8 mouse cellular contexts compared by ENCODE assay signal in genomic region chr9:121398100-121398760, GRCm38 (mm10).
DNase-seq lines count a peak whose midpoint lies in the region; ATAC-seq and TF ChIP-seq lines count a peak whose summit lies in the region.

No protein-coding gene starts in this region.

- DNase-seq in gastrocnemius, adult 2 months: peak; percentile 57
- DNase-seq in gastrocnemius, postnatal 10 days: no peak
- no peak for DNase-seq in midbrain, embryonic 11.5 days (ENCODE audit: low spot score, missing footprints)
- DNase-seq in hindbrain, embryonic 14.5 days (ENCODE audit: low spot score): no peak
- DNase-seq in ovary, adult 18-20 months (ENCODE audit: low spot score): no peak
- no peak for DNase-seq in thymus, postnatal 10 days (ENCODE audit: low spot score in 2 of 2)

- peak overlapping the region; percentile 1 for H3K4me3 ChIP-seq in gastrocnemius, adult 2 months
- no peak overlapping the region for H3K4me3 ChIP-seq in midbrain, embryonic 13.5 days (replicated peaks)
- H3K4me3 ChIP-seq in midbrain, embryonic 11.5 days (ENCODE audit: low read depth, low read length): no peak overlapping the region
- no peak overlapping the region for H3K4me3 ChIP-seq in hindbrain, embryonic 14.5 days (replicated peaks; ENCODE audit: low read length)
- H3K4me3 ChIP-seq in neural tube, embryonic 15.5 days (replicated peaks): no peak overlapping the region

- peaks cover 33% of the 10 kb centered on the region for H3K4me1 ChIP-seq in midbrain, embryonic 13.5 days (replicated peaks)
- 0 out of 2 replicates have a peak, but pooled peaks cover 8% of the 10 kb centered on the region for H3K4me1 ChIP-seq in midbrain, embryonic 11.5 days (ENCODE audit: control insufficient read depth, insufficient read depth, low read length)
- H3K4me1 ChIP-seq in hindbrain, embryonic 14.5 days (replicated peaks; ENCODE audit: control insufficient read depth, insufficient read depth, low read length): peaks cover 19% of the 10 kb centered on the region; the same call in 1 of the 2 replicates
- H3K4me1 ChIP-seq in neural tube, embryonic 15.5 days: peaks cover 44% of the 10 kb centered on the region

- H3K27me3 ChIP-seq in midbrain, embryonic 13.5 days: no peaks in the 10 kb centered on the region
- no peaks in the 10 kb centered on the region for H3K27me3 ChIP-seq in midbrain, embryonic 11.5 days (ENCODE audit: control insufficient read depth, insufficient read depth, low read length)
- H3K27me3 ChIP-seq in hindbrain, embryonic 14.5 days (ENCODE audit: control insufficient read depth, insufficient read depth, low read length): no peaks in the 10 kb centered on the region
- no peaks in the 10 kb centered on the region for H3K27me3 ChIP-seq in neural tube, embryonic 15.5 days (replicated peaks)

- intact Hi-C loops in gastrocnemius, adult 2 months (cut with DNase I): loop anchor here (5.0 kb wide), 1 partner anchor 34 kb away; no protein-coding TSS in a partner anchor

- TF ChIP-seq CTCF in gastrocnemius, adult 2 months (IDR thresholded peaks at IDR 0.05): no peak

- no peak for ATAC-seq in midbrain, embryonic 13.5 days
- ATAC-seq in midbrain, embryonic 11.5 days (ENCODE audit: low FRiP score): no peak
- ATAC-seq in hindbrain, embryonic 14.5 days (ENCODE audit: low FRiP score): no peak
- no peak for ATAC-seq in neural tube, embryonic 15.5 days (ENCODE audit: low FRiP score)

- H3K9ac ChIP-seq in midbrain, embryonic 13.5 days (replicated peaks): peak overlapping the region; percentile 44; the same call in 1 of the 2 replicates
- H3K9ac ChIP-seq in midbrain, embryonic 11.5 days (ENCODE audit: low read length): no peak overlapping the region
- H3K9ac ChIP-seq in hindbrain, embryonic 14.5 days: peak overlapping the region; percentile 44; the same call in 1 of the 2 replicates
- H3K9ac ChIP-seq in neural tube, embryonic 15.5 days (replicated peaks): no peak overlapping the region

- no peak overlapping the region for H3K4me2 ChIP-seq in midbrain, embryonic 13.5 days (replicated peaks)
- no peak overlapping the region for H3K4me2 ChIP-seq in midbrain, embryonic 11.5 days
- H3K4me2 ChIP-seq in hindbrain, embryonic 14.5 days (replicated peaks): peak overlapping the region; percentile 29
- 0 out of 2 replicates have a peak overlapping the region, but pooled peaks have one; percentile 11 for H3K4me2 ChIP-seq in neural tube, embryonic 15.5 days

- H3K36me3 ChIP-seq in midbrain, embryonic 13.5 days: peaks cover 6% of the 10 kb centered on the region; the same call in 1 of the 2 replicates
- no peaks in the 10 kb centered on the region for H3K36me3 ChIP-seq in midbrain, embryonic 11.5 days (ENCODE audit: control insufficient read depth, insufficient read depth, low read length)
- H3K36me3 ChIP-seq in hindbrain, embryonic 14.5 days (replicated peaks; ENCODE audit: control insufficient read depth, insufficient read depth): peaks cover 3% of the 10 kb centered on the region; the same call in 1 of the 2 replicates
- H3K36me3 ChIP-seq in neural tube, embryonic 15.5 days: no peaks in the 10 kb centered on the region

- H3K27ac ChIP-seq in gastrocnemius, adult 2 months: peak overlapping the region; percentile 53
- peak overlapping the region; percentile 75 for H3K27ac ChIP-seq in midbrain, embryonic 13.5 days
- no peak overlapping the region for H3K27ac ChIP-seq in midbrain, embryonic 11.5 days (ENCODE audit: low read depth, low read length)
- H3K27ac ChIP-seq in hindbrain, embryonic 14.5 days: peak overlapping the region; percentile 69
- peak overlapping the region; percentile 43 for H3K27ac ChIP-seq in neural tube, embryonic 15.5 days (replicated peaks)

- no peaks in the 10 kb centered on the region for H3K9me3 ChIP-seq in midbrain, embryonic 13.5 days
- no peaks in the 10 kb centered on the region for H3K9me3 ChIP-seq in midbrain, embryonic 11.5 days (ENCODE audit: control insufficient read depth, low read length)
- H3K9me3 ChIP-seq in hindbrain, embryonic 14.5 days (ENCODE audit: control insufficient read depth, low read length): no peaks in the 10 kb centered on the region
- no peaks in the 10 kb centered on the region for H3K9me3 ChIP-seq in neural tube, embryonic 15.5 days (replicated peaks)

- 75% methylated on average over 17 of the region's 17 CpGs for WGBS in midbrain, embryonic 13.5 days
- WGBS in midbrain, embryonic 11.5 days: 79% methylated on average over 17 of the region's 17 CpGs
- 64% methylated on average over 17 of the region's 17 CpGs for WGBS in hindbrain, embryonic 14.5 days
- WGBS in neural tube, embryonic 15.5 days: 66% methylated on average over 17 of the region's 17 CpGs

Comparison
In these comparisons a context has a peak if more than half of its experiments do, and no peak if none do; other contexts are left out.
1. H3K9ac ChIP-seq: peak in midbrain, embryonic 13.5 days (single experiment) and hindbrain, embryonic 14.5 days (single experiment); none in midbrain, embryonic 11.5 days (single experiment) and neural tube, embryonic 15.5 days (single experiment).
2. H3K4me2 ChIP-seq: peak in hindbrain, embryonic 14.5 days (single experiment) and neural tube, embryonic 15.5 days (single experiment); none in midbrain, embryonic 13.5 days (single experiment) and midbrain, embryonic 11.5 days (single experiment).